Mouse (Mus musculus) cortical plate, adult 2 months (tissue): ENCODE results near the gene Scai.

Source experiments
- CTCF ChIP-seq: fragments of 200-500 bp; IDR thresholded peaks from 2 replicates; pipeline ENCODE4 v1.5.1; 2011; ENCODE audit warnings: mild to moderate bottlenecking, control low read depth, low read length; ENCODE audit not compliant: insufficient read depth; ENCODE audit errors: extremely low read depth
- POLR2A ChIP-seq: fragments of 200-500 bp; IDR thresholded peaks from 2 replicates; pipeline ENCODE4 v1.6.1; 2011; ENCODE audit warnings: mild to moderate bottlenecking, low read length, control low read depth; ENCODE audit not compliant: insufficient read depth; ENCODE audit errors: extremely low read depth

GRCm38 (mm10) chr2:39219034-39219433 lies 28.5 kb upstream of the Scai start:
- no peak for TF ChIP-seq POLR2A
- TF ChIP-seq CTCF: no peak
